Mouse (Mus musculus) lung, embryonic 15.5 days (tissue): Measurements from ENCODE around the gene 5730522E02Rik. TPM values are rescaled to one million over a fixed set of nuclear protein-coding genes. Genes with fewer than 3 reads are reported as not detected.

Experiments
- ATAC-seq: fragments of 200-750 bp; cut with Nextera tagmentation; 2 replicates; pipeline ENCODE4 v1.8.0; 2017; ENCODE audit warnings: moderate number of reproducible peaks, borderline replicate concordance; ENCODE audit not compliant: low FRiP score, low TSS enrichment; ENCODE audit errors: extremely low read depth
- H3K27ac ChIP-seq: fragments of 300-500 bp; sonication (generic); 2 replicates; pipeline ENCODE4 v1.5.1; 2015; ENCODE audit warnings: moderate library complexity, mild to moderate bottlenecking, inconsistent platforms
- H3K27me3 ChIP-seq: fragments of 300-500 bp; sonication (generic); 2 replicates; pipeline ENCODE4 v1.6.1; 2015; ENCODE audit warnings: inconsistent platforms
- H3K36me3 ChIP-seq: fragments of 300-500 bp; sonication (generic); 2 replicates; pipeline ENCODE4 v1.6.1; 2015; ENCODE audit warnings: inconsistent platforms
- H3K4me1 ChIP-seq: fragments of 300-500 bp; sonication (generic); 2 replicates; pipeline ENCODE4 v1.6.1; 2015; ENCODE audit warnings: inconsistent platforms
- H3K4me2 ChIP-seq: fragments of 300-500 bp; sonication (generic); 2 replicates; pipeline ENCODE4 v1.6.1; 2015; ENCODE audit warnings: inconsistent platforms, mild to moderate bottlenecking, moderate library complexity
- H3K4me3 ChIP-seq: fragments of 300-500 bp; sonication (generic); 2 replicates; pipeline ENCODE4 v1.5.1; 2015; ENCODE audit warnings: mild to moderate bottlenecking, inconsistent platforms
- H3K9ac ChIP-seq: fragments of 300-500 bp; sonication (generic); 2 replicates; pipeline ENCODE4 v1.6.1; 2015; ENCODE audit warnings: inconsistent platforms
- H3K9me3 ChIP-seq: fragments of 300-500 bp; sonication (generic); 2 replicates; pipeline ENCODE4 v1.6.1; 2016; ENCODE audit warnings: inconsistent platforms
- WGBS: fragments of 180-500 bp; shearing (Covaris S2); methylation state at CpG from one replicate; pipeline ENCODE4 v1.1.7; 2015; 5-methylcytosine and 5-hydroxymethylcytosine counted together
- polyA plus RNA-seq: library from polyadenylated mRNA; unstranded; fragments of >200 nt; fragmentation: Nextera tagmentation; extraction: Ambion mirVana; gene quantifications from 2 replicates; pipeline ENCODE4 v1.2.1, GENCODE M21; 2015

5730522E02Rik gene
- polyA plus RNA-seq, 1 experiment from 2014 or later, result 2.3 TPM

- WGBS, result 71% methylated on average over 8 of the region's 8 CpGs
- H3K27ac ChIP-seq, result no peak overlapping the region
- H3K9ac ChIP-seq, result no peak overlapping the region
- no peaks in the 10 kb centered on the region for H3K36me3 ChIP-seq
- H3K27me3 ChIP-seq, result no peaks in the 10 kb centered on the region
- H3K4me3 ChIP-seq, result no peak overlapping the region
- H3K4me1 ChIP-seq, result no peaks in the 10 kb centered on the region
- no peak for ATAC-seq
- no peak overlapping the region for H3K4me2 ChIP-seq
- H3K9me3 ChIP-seq, result no peaks in the 10 kb centered on the region
These were observed 89.6 kb downstream of the 5730522E02Rik start for GRCm38 (mm10) chr11:26120781-26121557.

DNA sequence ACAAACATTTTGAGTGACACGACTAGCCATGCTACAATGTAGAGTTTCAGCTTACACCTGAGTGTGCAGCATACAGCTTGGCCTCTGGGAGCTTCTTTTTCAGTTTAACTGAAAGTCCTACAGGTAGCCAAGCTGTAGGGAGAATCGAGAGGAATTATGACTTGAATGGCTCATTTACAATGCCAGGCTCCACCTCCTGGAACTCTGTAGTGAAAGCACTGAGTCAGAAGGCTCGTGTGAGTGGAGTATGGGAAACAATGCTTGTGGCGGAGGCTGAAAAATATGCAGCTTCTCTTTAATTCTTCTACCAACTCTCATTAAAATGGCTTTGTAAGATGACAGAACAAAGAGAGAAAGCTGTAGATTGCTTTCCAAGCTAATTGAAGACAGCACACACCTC lies 92.9 kb downstream of the 5730522E02Rik start:
- ATAC-seq, result no peak
- no peak overlapping the region for H3K4me2 ChIP-seq
- H3K27me3 ChIP-seq, result no peaks in the 10 kb centered on the region
- no peak overlapping the region for H3K4me3 ChIP-seq
- H3K4me1 ChIP-seq, result no peaks in the 10 kb centered on the region
- no peaks in the 10 kb centered on the region for H3K36me3 ChIP-seq
- H3K27ac ChIP-seq, result no peak overlapping the region
- H3K9ac ChIP-seq, result no peak overlapping the region
- 51% methylated on average over 4 of the region's 4 CpGs for WGBS
- H3K9me3 ChIP-seq, result no peaks in the 10 kb centered on the region

GRCm38 (mm10) chr11:26112206-26112605 lies 98.4 kb downstream of the 5730522E02Rik start:
- H3K27me3 ChIP-seq, result no peaks in the 10 kb centered on the region
- H3K9me3 ChIP-seq, result no peaks in the 10 kb centered on the region
- ATAC-seq, result no peak
- no peaks in the 10 kb centered on the region for H3K4me1 ChIP-seq
- no peak overlapping the region for H3K4me2 ChIP-seq
- no peaks in the 10 kb centered on the region for H3K36me3 ChIP-seq
- WGBS, result 58% methylated on average over 3 of the region's 3 CpGs
- H3K9ac ChIP-seq, result no peak overlapping the region
- H3K27ac ChIP-seq, result no peak overlapping the region
- no peak overlapping the region for H3K4me3 ChIP-seq

GRCm38 (mm10) chr11:26108647-26109046 lies 101.9 kb downstream of the 5730522E02Rik start:
- 36% methylated on average over 1 of the region's 1 CpGs for WGBS
- no peak for ATAC-seq

GRCm38 (mm10) chr11:26104680-26105079 lies 105.9 kb downstream of the 5730522E02Rik start:
- no peak overlapping the region for H3K9ac ChIP-seq
- WGBS, result 66% methylated on average over 2 of the region's 2 CpGs
- no peaks in the 10 kb centered on the region for H3K9me3 ChIP-seq
- ATAC-seq, result no peak
- H3K4me2 ChIP-seq, result no peak overlapping the region
- no peaks in the 10 kb centered on the region for H3K27me3 ChIP-seq
- H3K4me3 ChIP-seq, result no peak overlapping the region
- no peaks in the 10 kb centered on the region for H3K4me1 ChIP-seq
- no peaks in the 10 kb centered on the region for H3K36me3 ChIP-seq
- H3K27ac ChIP-seq, result no peak overlapping the region

More at GRCm38 (mm10) chr11:26108647-26109046, 101.9 kb downstream of the 5730522E02Rik start:
- no peak overlapping the region for H3K27ac ChIP-seq
- H3K4me2 ChIP-seq, result no peak overlapping the region
- H3K4me3 ChIP-seq, result no peak overlapping the region
- no peaks in the 10 kb centered on the region for H3K9me3 ChIP-seq
- no peaks in the 10 kb centered on the region for H3K27me3 ChIP-seq
- no peak overlapping the region for H3K9ac ChIP-seq
- no peaks in the 10 kb centered on the region for H3K36me3 ChIP-seq
- H3K4me1 ChIP-seq, result no peaks in the 10 kb centered on the region

DNA sequence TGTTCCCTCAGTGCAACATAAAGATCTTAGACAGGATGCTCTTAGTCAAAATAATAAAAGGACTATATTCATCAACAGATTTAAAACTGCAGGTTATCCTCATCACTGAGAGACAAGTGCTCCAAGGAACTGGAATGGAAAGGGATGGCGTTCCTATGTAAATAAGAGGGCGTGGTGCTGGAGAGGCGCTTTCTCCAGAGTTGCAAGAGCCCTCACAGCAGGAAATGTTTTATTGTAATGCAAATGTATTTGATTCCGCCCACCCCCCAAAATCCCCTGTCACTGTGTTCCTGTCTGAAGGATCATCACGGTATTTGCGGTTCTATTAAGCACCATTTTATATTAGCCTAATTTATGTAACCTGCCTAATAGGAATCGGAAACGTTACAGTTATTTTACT lies 106.9 kb downstream of the 5730522E02Rik start:
- no peaks in the 10 kb centered on the region for H3K4me1 ChIP-seq
- H3K27me3 ChIP-seq, result no peaks in the 10 kb centered on the region
- no peak overlapping the region for H3K9ac ChIP-seq
- 13% methylated on average over 8 of the region's 8 CpGs for WGBS
- H3K9me3 ChIP-seq, result no peaks in the 10 kb centered on the region
- no peak overlapping the region for H3K27ac ChIP-seq
- no peak overlapping the region for H3K4me2 ChIP-seq
- H3K4me3 ChIP-seq, result no peak overlapping the region
- H3K36me3 ChIP-seq, result no peaks in the 10 kb centered on the region
- no peak for ATAC-seq

DNA sequence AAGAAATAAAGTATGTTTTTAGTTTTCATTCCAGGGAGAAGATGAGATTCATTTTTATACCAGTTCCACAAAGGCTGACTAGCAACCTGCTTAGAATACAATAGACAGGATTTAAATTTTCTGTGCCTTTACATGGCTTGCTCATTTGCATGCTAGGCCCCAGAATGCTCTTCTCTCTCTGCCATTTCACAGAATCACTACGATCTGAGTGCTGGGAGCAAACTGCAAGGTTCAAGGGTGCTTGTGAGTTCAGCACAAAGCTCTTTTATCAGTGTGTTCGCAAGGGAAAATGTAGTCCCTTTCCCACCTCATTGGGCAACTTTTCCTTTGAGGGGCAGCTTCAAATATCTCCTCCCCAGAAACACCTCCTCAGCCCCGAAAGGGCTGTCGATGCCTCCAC lies 107.7 kb downstream of the 5730522E02Rik start:
- Histone ChIP-seq H3K4me3 (no peak overlapping the region), H3K27ac (no peak overlapping the region), H3K9me3 (no peaks in the 10 kb centered on the region), H3K27me3 (no peaks in the 10 kb centered on the region), H3K4me2 (no peak overlapping the region), H3K4me1 (no peaks in the 10 kb centered on the region), H3K36me3 (no peaks in the 10 kb centered on the region), H3K9ac (no peak overlapping the region)
- 26% methylated on average over 4 of the region's 4 CpGs for WGBS
- no peak for ATAC-seq

DNA sequence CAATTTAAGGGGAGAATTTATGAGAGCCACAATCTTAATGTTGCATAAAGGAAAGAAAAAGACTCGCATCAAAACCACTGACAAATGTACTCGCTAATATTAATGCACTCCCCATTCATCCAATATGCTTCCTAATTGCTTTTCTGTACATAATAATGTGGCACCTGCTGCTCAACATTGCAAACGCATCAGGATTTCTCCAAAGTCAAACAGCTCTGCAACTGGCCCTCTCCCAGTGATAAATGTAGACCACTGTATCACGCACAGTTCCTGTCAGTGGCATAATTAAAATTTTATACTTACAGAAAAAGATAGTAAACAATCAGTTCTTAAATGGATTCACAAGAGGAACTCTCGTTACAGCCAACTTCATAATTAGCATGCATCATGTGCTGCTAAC lies 110.5 kb downstream of the 5730522E02Rik start:
- Histone ChIP-seq H3K27me3 (no peaks in the 10 kb centered on the region), H3K4me1 (no peaks in the 10 kb centered on the region), H3K36me3 (no peaks in the 10 kb centered on the region), H3K27ac (no peak overlapping the region), H3K4me2 (no peak overlapping the region), H3K9ac (no peak overlapping the region), H3K4me3 (no peak overlapping the region), H3K9me3 (no peaks in the 10 kb centered on the region)
- no peak for ATAC-seq
- 82% methylated on average over 5 of the region's 5 CpGs for WGBS

DNA sequence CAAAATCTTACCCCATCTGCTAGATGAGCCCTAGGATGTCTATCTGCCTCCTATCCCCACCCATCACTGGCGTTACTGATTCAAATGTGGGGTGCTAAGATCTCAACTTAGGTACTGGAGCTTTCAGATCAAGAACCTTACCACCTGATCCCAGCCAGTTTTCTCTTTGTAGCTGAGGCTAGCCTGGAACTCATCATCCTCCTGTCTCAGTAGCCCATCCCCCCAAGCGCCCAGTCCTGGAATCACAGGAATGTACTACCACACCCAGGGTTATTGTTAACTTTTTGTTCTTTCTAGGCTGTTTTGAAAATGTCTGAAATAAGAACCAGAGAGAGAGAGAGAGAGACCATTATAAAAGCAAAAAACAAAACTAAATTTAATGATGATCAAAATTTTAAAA lies 111.6 kb downstream of the 5730522E02Rik start:
- no peaks in the 10 kb centered on the region for H3K9me3 ChIP-seq
- no peaks in the 10 kb centered on the region for H3K4me1 ChIP-seq
- no peak overlapping the region for H3K4me2 ChIP-seq
- WGBS, result 74% methylated on average over 2 of the region's 2 CpGs
- no peaks in the 10 kb centered on the region for H3K36me3 ChIP-seq
- no peak overlapping the region for H3K27ac ChIP-seq
- no peak overlapping the region for H3K4me3 ChIP-seq
- no peaks in the 10 kb centered on the region for H3K27me3 ChIP-seq
- ATAC-seq, result no peak
- no peak overlapping the region for H3K9ac ChIP-seq

DNA sequence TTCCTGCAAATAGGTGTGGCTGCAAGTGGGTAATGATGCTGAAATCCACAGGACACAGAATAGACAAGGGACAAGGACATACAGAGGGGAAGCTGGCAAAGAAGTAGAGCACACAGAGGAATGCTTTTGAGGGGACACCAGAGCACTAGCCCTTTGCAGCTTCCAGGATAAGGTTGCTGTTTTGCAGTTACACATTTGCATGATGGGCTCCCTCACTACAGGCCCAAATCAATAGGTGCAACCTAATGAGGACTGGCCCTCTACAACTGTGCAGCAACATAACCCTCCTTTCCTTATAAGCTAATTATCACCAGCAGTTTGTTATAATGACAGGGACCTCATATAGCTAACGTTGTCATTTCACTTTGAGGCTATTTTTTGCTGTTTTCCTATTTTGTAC lies 114.5 kb downstream of the 5730522E02Rik start:
- Histone ChIP-seq H3K4me3 (no peak overlapping the region), H3K27ac (no peak overlapping the region), H3K9me3 (no peaks in the 10 kb centered on the region), H3K9ac (no peak overlapping the region), H3K4me1 (no peaks in the 10 kb centered on the region), H3K27me3 (no peaks in the 10 kb centered on the region), H3K4me2 (no peak overlapping the region), H3K36me3 (no peaks in the 10 kb centered on the region)
- 56% methylated on average over 1 of the region's 1 CpGs for WGBS
- no peak for ATAC-seq

GRCm38 (mm10) chr11:26088993-26089392 lies 121.6 kb downstream of the 5730522E02Rik start:
- Histone ChIP-seq H3K9me3 (no peaks in the 10 kb centered on the region), H3K36me3 (no peaks in the 10 kb centered on the region), H3K9ac (no peak overlapping the region), H3K27me3 (no peaks in the 10 kb centered on the region), H3K4me2 (no peak overlapping the region), H3K27ac (no peak overlapping the region), H3K4me3 (no peak overlapping the region), H3K4me1 (0 out of 2 replicates have a peak, but pooled peaks cover 4% of the 10 kb centered on the region)
- 74% methylated on average over 5 of the region's 5 CpGs for WGBS
- no peak for ATAC-seq

DNA sequence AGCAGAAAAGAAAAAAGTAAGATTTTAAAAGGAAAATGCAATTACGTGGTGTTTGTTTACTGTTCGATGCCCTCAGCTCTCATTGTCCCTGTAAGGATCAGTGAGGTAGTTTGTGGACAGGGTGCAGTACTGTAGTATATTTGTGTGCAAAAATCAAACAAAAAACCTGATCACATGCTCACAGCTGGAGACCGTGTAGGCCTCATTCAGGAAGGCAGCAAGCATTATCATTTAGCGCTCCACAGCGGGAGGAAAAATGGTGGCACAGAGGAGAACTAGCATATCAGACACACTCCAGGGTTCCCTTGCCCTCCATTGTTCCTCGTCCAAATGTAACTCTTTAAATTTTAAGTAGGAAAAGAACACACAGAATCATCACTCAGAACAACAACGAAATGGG lies 123.9 kb downstream of the 5730522E02Rik start:
- no peaks in the 10 kb centered on the region for H3K9me3 ChIP-seq
- H3K4me1 ChIP-seq, result 0 out of 2 replicates have a peak, but pooled peaks cover 4% of the 10 kb centered on the region
- no peaks in the 10 kb centered on the region for H3K36me3 ChIP-seq
- ATAC-seq, result no peak
- 84% methylated on average over 7 of the region's 7 CpGs for WGBS
- H3K27ac ChIP-seq, result no peak overlapping the region
- no peak overlapping the region for H3K4me3 ChIP-seq
- H3K27me3 ChIP-seq, result no peaks in the 10 kb centered on the region
- no peak overlapping the region for H3K4me2 ChIP-seq
- H3K9ac ChIP-seq, result no peak overlapping the region
